Comparison of ENCODE assay signal across 9 mouse cellular contexts in genomic region chr6:84266736-84267135, GRCm38 (mm10).
DNase-seq lines count a peak whose midpoint lies in the region; ATAC-seq lines count a peak whose summit lies in the region.
"Had no signal": no experiment of that assay in that cellular context is flagged by ENCODE, and none has a peak within 500 bp of the region (broad histone marks: within the 10 kb centered on the region; RNA-seq: fewer than 3 reads in every experiment).

No protein-coding gene starts in this region.

- no peak overlapping the region for H3K27ac ChIP-seq in liver, embryonic 12.5 days
- H3K27ac ChIP-seq: liver, embryonic 15.5 days had no signal

- H3K4me3 ChIP-seq in liver, embryonic 12.5 days, result no peak overlapping the region
- H3K4me3 ChIP-seq: liver, embryonic 15.5 days had no signal

- peak; percentile 32 for DNase-seq in kidney, adult 18-20 months
- DNase-seq in kidney, adult 9 months, result no peak
- peak; percentile 91 for DNase-seq in adrenal gland, adult 2 months
- peak; percentile 39 for DNase-seq in heart, postnatal 4 days
- DNase-seq in lung, postnatal 4 days, result peak; percentile 39 to 47
- DNase-seq in testis, postnatal 14 days (ENCODE audit: low spot score), result no peak
- no peak for DNase-seq in spleen, postnatal 14 days (ENCODE audit: low spot score in 2 of 2)

- H3K4me2 ChIP-seq in liver, embryonic 12.5 days, result no peak overlapping the region
- H3K4me2 ChIP-seq: liver, embryonic 15.5 days had no signal

- no peaks in the 10 kb centered on the region for H3K9me3 ChIP-seq in liver, embryonic 12.5 days (replicated peaks)
- H3K9me3 ChIP-seq: liver, embryonic 15.5 days had no signal

- H3K36me3 ChIP-seq in liver, embryonic 12.5 days, result no peaks in the 10 kb centered on the region
- H3K36me3 ChIP-seq: liver, embryonic 15.5 days had no signal

- WGBS in liver, embryonic 12.5 days (ENCODE audit: insufficient replicate concordance), result 61% methylated on average over 13 of the region's 13 CpGs

- no peaks in the 10 kb centered on the region for H3K4me1 ChIP-seq in liver, embryonic 12.5 days
- H3K4me1 ChIP-seq: liver, embryonic 15.5 days had no signal

- H3K27me3 ChIP-seq in liver, embryonic 12.5 days (replicated peaks), result 0 out of 2 replicates have a peak, but pooled peaks cover 5% of the 10 kb centered on the region
- H3K27me3 ChIP-seq: liver, embryonic 15.5 days had no signal

- no peak overlapping the region for H3K9ac ChIP-seq in liver, embryonic 12.5 days
- H3K9ac ChIP-seq: liver, embryonic 15.5 days had no signal

- ATAC-seq in liver, embryonic 12.5 days, result no peak

Comparison
In these comparisons a context has a peak if more than half of its experiments do, and no peak if none do; other contexts are left out.
1. DNase-seq: peak in kidney, adult 18-20 months (single experiment), adrenal gland, adult 2 months (single experiment), heart, postnatal 4 days (single experiment) and lung, postnatal 4 days (2 of 2); none in kidney, adult 9 months (single experiment), testis, postnatal 14 days (single experiment) and spleen, postnatal 14 days (0 of 2).